Mouse (Mus musculus) ES-E14 (cell line): ENCODE data around the gene Hyal1. TPM values are rescaled to one million over a fixed set of nuclear protein-coding genes. Genes with fewer than 3 reads are reported as not detected.
A peak's percentile ranks its signal among the peaks of the same experiment; 100 is the strongest.

Source experiments
- DNase-seq: peaks from one replicate; pipeline ENCODE4 v3.0.0-alpha.2; 2013; ENCODE audit warnings: low read depth, low spot score
- H3K27ac ChIP-seq: 2 replicates; pipeline ENCODE4 v1.5.1; 2012; ENCODE audit warnings: low read depth, mild to moderate bottlenecking, low read length, moderate library complexity, mixed read lengths; ENCODE audit not compliant: poor library complexity, insufficient read depth, severe bottlenecking
- H3K36me3 ChIP-seq: 2 replicates; pipeline ENCODE4 v1.6.1; 2012; ENCODE audit warnings: mild to moderate bottlenecking, low read length, moderate library complexity, mixed read lengths; ENCODE audit not compliant: control insufficient read depth, poor library complexity, insufficient read depth, severe bottlenecking
- H3K4me1 ChIP-seq, 2 experiments: fragments of 150-350 bp in 1 of 2; sonication (generic) in 1 of 2; 2 replicates each; pipeline ENCODE4 v1.6.1; 2012; ENCODE audit warnings: low read length in 2 of 2, mild to moderate bottlenecking in 1 of 2, mixed read lengths in 1 of 2; ENCODE audit not compliant: control insufficient read depth in 2 of 2, insufficient read depth in 2 of 2, poor library complexity in 1 of 2
- H3K4me3 ChIP-seq, 2 experiments: fragments of 150-350 bp in 1 of 2; sonication (generic) in 1 of 2; 2 replicates each; pipeline ENCODE4 v1.5.1; 2012; ENCODE audit warnings: low read length in 2 of 2, low read depth in 1 of 2, mild to moderate bottlenecking in 1 of 2, mixed read lengths in 1 of 2; ENCODE audit not compliant: insufficient read depth in 1 of 2, poor library complexity in 1 of 2, severe bottlenecking in 1 of 2
- H3K9ac ChIP-seq: 2 replicates; pipeline ENCODE4 v1.6.1; 2012; ENCODE audit warnings: low read depth, mild to moderate bottlenecking, low read length, mixed read lengths; ENCODE audit not compliant: poor library complexity, insufficient read depth, severe bottlenecking
- H3K9me3 ChIP-seq: fragments of 150-350 bp; sonication (generic); 2 replicates; pipeline ENCODE4 v1.6.1; 2012; ENCODE audit warnings: low read depth, mild to moderate bottlenecking, low read length; ENCODE audit not compliant: control insufficient read depth, insufficient read depth
- CHD2 ChIP-seq: IDR thresholded peaks from 2 replicates; pipeline ENCODE4 v1.6.1; 2014; ENCODE audit warnings: mild to moderate bottlenecking, low read depth, low read length, inconsistent platforms
- HCFC1 ChIP-seq: IDR thresholded peaks from 2 replicates; pipeline ENCODE4 v1.6.1; 2012; ENCODE audit warnings: low read length, inconsistent platforms, borderline replicate concordance; ENCODE audit not compliant: insufficient read depth
- MAFK ChIP-seq: IDR thresholded peaks from 2 replicates; pipeline ENCODE4 v1.6.1; 2014; ENCODE audit warnings: mild to moderate bottlenecking, low read depth, low read length, inconsistent platforms; ENCODE audit not compliant: insufficient read depth
- ZC3H11A ChIP-seq: IDR thresholded peaks from 2 replicates; pipeline ENCODE4 v1.6.1; 2012; ENCODE audit warnings: low read depth, mild to moderate bottlenecking, inconsistent platforms, low read length, borderline replicate concordance
- ZNF384 ChIP-seq: IDR thresholded peaks from 2 replicates; pipeline ENCODE4 v1.6.1; 2012; ENCODE audit warnings: low read depth, low read length, inconsistent platforms
- in situ Hi-C, 2 experiments: fragments of 600-800 bp; cut with MboI; formaldehyde crosslinking; loops; one replicate each; pipeline ENCODE4 v1.15.1; 2025; ENCODE audit warnings: low sequenced_read_pairs in 2 of 2, inconsistent platforms in 1 of 2; ENCODE audit not compliant: unreplicated experiment in 2 of 2
- total RNA-seq: library from RNA; depleted of rRNA; stranded (reverse); fragments of 300-350 nt; gene quantifications from 2 replicates; pipeline ENCODE4 v1.2.3, GENCODE M21; 2012

The Hyal1 gene
- total RNA-seq, 1 experiment = 11.8 TPM

GRCm38 (mm10) chr9:107551117-107551889 is 25.4 kb upstream of the Hyal1 start, which contains the start of gene Rassf1:
Gene Rassf1 (plus strand): TSS chr9:107551555.
- Histone ChIP-seq H3K4me3 (peak within 1 kb of the TSS; percentile 60 to 61), H3K9me3 (no peaks in the 10 kb centered on the region), H3K4me1 (peaks cover 0 to 18% of the 10 kb centered on the region in 2 experiments; a peak in 1 of 4 replicates), H3K27ac (no peak within 1 kb of the TSS), H3K36me3 (no peaks in the 10 kb centered on the region), H3K9ac (peak within 1 kb of the TSS; percentile 42)
- in situ Hi-C loops = no loop called here
- TF ChIP-seq MAFK = no peak
- no peak for TF ChIP-seq HCFC1
- no peak for TF ChIP-seq CHD2
- no peak for TF ChIP-seq ZC3H11A
- no peak for TF ChIP-seq ZNF384
- DNase-seq = no peak

GRCm38 (mm10) chr9:107551890-107552355 is 24.8 kb upstream of the Hyal1 start:
- Histone ChIP-seq H3K4me3 (peak overlapping the region; percentile 60 to 61), H3K9ac (peak overlapping the region; percentile 42), H3K27ac (no peak overlapping the region), H3K4me1 (peaks cover 0 to 19% of the 10 kb centered on the region in 2 experiments; a peak in 1 of 4 replicates), H3K9me3 (no peaks in the 10 kb centered on the region), H3K36me3 (no peaks in the 10 kb centered on the region; the same call in 1 of the 2 replicates)
- in situ Hi-C loops = no loop called here
- DNase-seq = no peak
- TF ChIP-seq ZC3H11A (no peak), MAFK (no peak), CHD2 (no peak), ZNF384 (no peak), HCFC1 (no peak)

GRCm38 (mm10) chr9:107552690-107553393 is 23.9 kb upstream of the Hyal1 start:
- Histone ChIP-seq H3K4me3 (peak overlapping the region in 1 of 2 experiments; percentile 61; a peak in 1 of 4 replicates), H3K36me3 (peaks cover 9% of the 10 kb centered on the region), H3K9ac (no peak overlapping the region), H3K27ac (no peak overlapping the region), H3K4me1 (peaks cover 0 to 14% of the 10 kb centered on the region in 2 experiments; a peak in 1 of 4 replicates), H3K9me3 (no peaks in the 10 kb centered on the region)
- no peak for TF ChIP-seq CHD2
- TF ChIP-seq HCFC1 = no peak
- TF ChIP-seq ZC3H11A = no peak
- no peak for TF ChIP-seq ZNF384
- TF ChIP-seq MAFK = no peak
- in situ Hi-C loops = no loop called here
- DNase-seq = no peak

- Histone ChIP-seq H3K4me3 (peak overlapping the region; percentile 61 to 67), H3K4me1 (peaks cover 0 to 14% of the 10 kb centered on the region in 2 experiments; a peak in 1 of 4 replicates), H3K27ac (peak overlapping the region; percentile 4; the same call in 1 of the 2 replicates), H3K9ac (peak overlapping the region; percentile 69), H3K36me3 (peaks cover 12% of the 10 kb centered on the region), H3K9me3 (no peaks in the 10 kb centered on the region)
- DNase-seq = no peak
- in situ Hi-C loops = no loop called here
- no peak for TF ChIP-seq ZC3H11A
- no peak for TF ChIP-seq HCFC1
- no peak for TF ChIP-seq ZNF384
- no peak for TF ChIP-seq MAFK
- TF ChIP-seq CHD2 = no peak
Observed at GRCm38 (mm10) chr9:107553541-107554318, 23.0 kb upstream of the Hyal1 start.
